Mouse (Mus musculus) neural tube, embryonic 13.5 days (tissue): ENCODE measurements around the gene Arhgef3. TPM values are rescaled to one million over a fixed set of nuclear protein-coding genes. Genes with fewer than 3 reads are reported as not detected.
"Not testable (repeated sequence)": the region's sequence is repeated elsewhere in the genome, so short reads cannot be mapped to it uniquely, and the experiment has no call there.

Experiments
- ATAC-seq: fragments of 200-750 bp; cut with Nextera tagmentation; 2 replicates; pipeline ENCODE4 v1.8.0; 2017; ENCODE audit warnings: low read depth, mild to moderate bottlenecking, moderate TSS enrichment, moderate library complexity
- H3K27ac ChIP-seq: fragments of 300-500 bp; sonication (generic); replicated peaks from 2 replicates; pipeline ENCODE4 v1.5.1; 2015; ENCODE audit warnings: moderate library complexity, mild to moderate bottlenecking, inconsistent platforms
- H3K27me3 ChIP-seq: fragments of 300-500 bp; sonication (generic); 2 replicates; pipeline ENCODE4 v1.6.1; 2015; ENCODE audit warnings: mild to moderate bottlenecking, inconsistent platforms
- H3K36me3 ChIP-seq: fragments of 300-500 bp; sonication (generic); 2 replicates; pipeline ENCODE4 v1.6.1; 2015; ENCODE audit warnings: mild to moderate bottlenecking, inconsistent platforms
- H3K4me1 ChIP-seq: fragments of 300-500 bp; sonication (generic); replicated peaks from 2 replicates; pipeline ENCODE4 v1.6.1; 2015; ENCODE audit warnings: inconsistent platforms
- H3K4me2 ChIP-seq: fragments of 300-500 bp; sonication (generic); 2 replicates; pipeline ENCODE4 v1.6.1; 2015; ENCODE audit warnings: inconsistent platforms, mild to moderate bottlenecking, moderate library complexity
- H3K4me3 ChIP-seq: fragments of 300-500 bp; sonication (generic); 2 replicates; pipeline ENCODE4 v1.5.1; 2015; ENCODE audit warnings: mild to moderate bottlenecking, inconsistent platforms
- H3K9ac ChIP-seq: fragments of 300-500 bp; sonication (generic); 2 replicates; pipeline ENCODE4 v1.6.1; 2015; ENCODE audit warnings: moderate library complexity, mild to moderate bottlenecking, inconsistent platforms
- H3K9me3 ChIP-seq: fragments of 300-500 bp; sonication (generic); 2 replicates; pipeline ENCODE4 v1.6.1; 2016; ENCODE audit warnings: inconsistent platforms
- WGBS: fragments of 180-500 bp; shearing (Covaris S2); methylation state at CpG from one replicate; pipeline ENCODE4 v1.1.7; 2015; 5-methylcytosine and 5-hydroxymethylcytosine counted together
- polyA plus RNA-seq: library from polyadenylated mRNA; unstranded; fragments of >200 nt; fragmentation: Nextera tagmentation; extraction: Ambion mirVana; gene quantifications from 2 replicates; pipeline ENCODE4 v1.2.1, GENCODE M21; 2015

Gene Arhgef3
- polyA plus RNA-seq, 1 experiment from 2014 or later: 3.3 TPM

GRCm38 (mm10) chr14:27242253-27242652, 127.6 kb downstream of the Arhgef3 start:
- Histone ChIP-seq H3K4me1 (no peaks in the 10 kb centered on the region), H3K27ac (no peak overlapping the region), H3K4me3 (no peak overlapping the region), H3K9ac (no peak overlapping the region), H3K4me2 (no peak overlapping the region), H3K9me3 (no peaks in the 10 kb centered on the region), H3K27me3 (no peaks in the 10 kb centered on the region), H3K36me3 (no peaks in the 10 kb centered on the region)
- ATAC-seq: no peak
- WGBS: 92% methylated on average over 8 of the region's 8 CpGs

- WGBS: 91% methylated on average over 2 of the region's 2 CpGs
- Histone ChIP-seq H3K4me3 (no peak overlapping the region), H3K9ac (no peak overlapping the region), H3K27ac (no peak overlapping the region), H3K27me3 (no peaks in the 10 kb centered on the region), H3K4me2 (no peak overlapping the region), H3K9me3 (no peaks in the 10 kb centered on the region), H3K4me1 (no peaks in the 10 kb centered on the region), H3K36me3 (no peaks in the 10 kb centered on the region)
- no peak for ATAC-seq
These were observed 128.1 kb downstream of the Arhgef3 start for GRCm38 (mm10) chr14:27242769-27243168.

GRCm38 (mm10) chr14:27243585-27243984, 128.9 kb downstream of the Arhgef3 start:
- Histone ChIP-seq H3K9me3 (no peaks in the 10 kb centered on the region), H3K4me3 (no peak overlapping the region), H3K27me3 (no peaks in the 10 kb centered on the region), H3K9ac (no peak overlapping the region), H3K27ac (no peak overlapping the region), H3K4me1 (no peaks in the 10 kb centered on the region), H3K36me3 (no peaks in the 10 kb centered on the region), H3K4me2 (no peak overlapping the region)
- no peak for ATAC-seq
- WGBS: 88% methylated on average over 5 of the region's 5 CpGs

- Histone ChIP-seq H3K4me3 (no peak overlapping the region), H3K4me2 (no peak overlapping the region), H3K4me1 (no peaks in the 10 kb centered on the region), H3K27ac (no peak overlapping the region), H3K9me3 (no peaks in the 10 kb centered on the region), H3K36me3 (no peaks in the 10 kb centered on the region), H3K27me3 (no peaks in the 10 kb centered on the region), H3K9ac (no peak overlapping the region)
- no peak for ATAC-seq
- 75% methylated on average over 3 of the region's 3 CpGs for WGBS
These were observed 130.2 kb downstream of the Arhgef3 start for GRCm38 (mm10) chr14:27244898-27245297.

GRCm38 (mm10) chr14:27246424-27246823, 131.7 kb downstream of the Arhgef3 start:
- no peak for ATAC-seq
- Histone ChIP-seq H3K27ac (no peak overlapping the region), H3K4me3 (no peak overlapping the region), H3K27me3 (no peaks in the 10 kb centered on the region), H3K9ac (no peak overlapping the region), H3K4me2 (no peak overlapping the region), H3K4me1 (no peaks in the 10 kb centered on the region), H3K36me3 (no peaks in the 10 kb centered on the region), H3K9me3 (no peaks in the 10 kb centered on the region)
- 92% methylated on average over 5 of the region's 5 CpGs for WGBS

- not testable (repeated sequence) for H3K4me2 ChIP-seq, ATAC-seq, H3K27ac ChIP-seq, H3K4me3 ChIP-seq, H3K4me1 ChIP-seq, H3K36me3 ChIP-seq, H3K27me3 ChIP-seq, H3K9me3 ChIP-seq, H3K9ac ChIP-seq
- 90% methylated on average over 10 of the region's 10 CpGs for WGBS
These were observed 132.2 kb downstream of the Arhgef3 start for GRCm38 (mm10) chr14:27246948-27247347.

- no peaks in the 10 kb centered on the region for H3K27me3 ChIP-seq
- 91% methylated on average over 1 of the region's 1 CpGs for WGBS
- H3K4me3 ChIP-seq: no peak overlapping the region
- no peaks in the 10 kb centered on the region for H3K9me3 ChIP-seq
- H3K4me1 ChIP-seq: no peaks in the 10 kb centered on the region
- no peaks in the 10 kb centered on the region for H3K36me3 ChIP-seq
- H3K9ac ChIP-seq: no peak overlapping the region
- ATAC-seq: no peak
- H3K27ac ChIP-seq: no peak overlapping the region
- H3K4me2 ChIP-seq: no peak overlapping the region
These were observed 134.4 kb downstream of the Arhgef3 start for GRCm38 (mm10) chr14:27249121-27249520.

- no peaks in the 10 kb centered on the region for H3K27me3 ChIP-seq
- no peak overlapping the region for H3K9ac ChIP-seq
- no peaks in the 10 kb centered on the region for H3K36me3 ChIP-seq
- H3K9me3 ChIP-seq: no peaks in the 10 kb centered on the region
- H3K4me2 ChIP-seq: no peak overlapping the region
- no peak overlapping the region for H3K4me3 ChIP-seq
- H3K27ac ChIP-seq: no peak overlapping the region
- 81% methylated on average over 7 of the region's 7 CpGs for WGBS
- no peaks in the 10 kb centered on the region for H3K4me1 ChIP-seq
- no peak for ATAC-seq
These were observed 135.6 kb downstream of the Arhgef3 start for GRCm38 (mm10) chr14:27250281-27250789.

GRCm38 (mm10) chr14:27253391-27253790, 138.7 kb downstream of the Arhgef3 start:
- WGBS: 87% methylated on average over 5 of the region's 5 CpGs
- Histone ChIP-seq H3K4me1 (no peaks in the 10 kb centered on the region), H3K9me3 (no peaks in the 10 kb centered on the region), H3K4me2 (no peak overlapping the region), H3K27me3 (no peaks in the 10 kb centered on the region), H3K9ac (no peak overlapping the region), H3K4me3 (no peak overlapping the region), H3K36me3 (no peaks in the 10 kb centered on the region), H3K27ac (no peak overlapping the region)
- ATAC-seq: no peak

GRCm38 (mm10) chr14:27262349-27262748, 147.7 kb downstream of the Arhgef3 start:
- Histone ChIP-seq H3K36me3 (no peaks in the 10 kb centered on the region), H3K4me2 (no peak overlapping the region), H3K27ac (no peak overlapping the region), H3K9me3 (no peaks in the 10 kb centered on the region), H3K27me3 (no peaks in the 10 kb centered on the region), H3K9ac (no peak overlapping the region), H3K4me3 (no peak overlapping the region), H3K4me1 (no peaks in the 10 kb centered on the region)
- 76% methylated on average over 6 of the region's 6 CpGs for WGBS
- ATAC-seq: no peak

GRCm38 (mm10) chr14:27266601-27267000, 151.9 kb downstream of the Arhgef3 start:
- no peak overlapping the region for H3K27ac ChIP-seq

GRCm38 (mm10) chr14:27268137-27268536, 153.4 kb downstream of the Arhgef3 start:
- Histone ChIP-seq H3K4me1 (peaks cover 12% of the 10 kb centered on the region), H3K27me3 (no peaks in the 10 kb centered on the region), H3K4me3 (no peak overlapping the region), H3K4me2 (no peak overlapping the region), H3K27ac (no peak overlapping the region), H3K9ac (no peak overlapping the region), H3K9me3 (no peaks in the 10 kb centered on the region), H3K36me3 (no peaks in the 10 kb centered on the region)
- ATAC-seq: no peak
- 71% methylated on average over 5 of the region's 5 CpGs for WGBS

More at GRCm38 (mm10) chr14:27266601-27267000, 151.9 kb downstream of the Arhgef3 start:
- Histone ChIP-seq H3K9ac (no peak overlapping the region), H3K36me3 (no peaks in the 10 kb centered on the region), H3K4me2 (no peak overlapping the region), H3K4me1 (no peaks in the 10 kb centered on the region), H3K27me3 (no peaks in the 10 kb centered on the region), H3K4me3 (no peak overlapping the region), H3K9me3 (no peaks in the 10 kb centered on the region)
- ATAC-seq: no peak
- 40% methylated on average over 1 of the region's 1 CpGs for WGBS

GRCm38 (mm10) chr14:27268986-27269700, 154.4 kb downstream of the Arhgef3 start:
- H3K9ac ChIP-seq: no peak overlapping the region
- H3K4me2 ChIP-seq: no peak overlapping the region
- H3K27ac ChIP-seq: no peak overlapping the region
- H3K27me3 ChIP-seq: no peaks in the 10 kb centered on the region
- peaks cover 12% of the 10 kb centered on the region for H3K4me1 ChIP-seq
- no peaks in the 10 kb centered on the region for H3K9me3 ChIP-seq
- H3K4me3 ChIP-seq: no peak overlapping the region
- 86% methylated on average over 16 of the region's 16 CpGs for WGBS
- H3K36me3 ChIP-seq: no peaks in the 10 kb centered on the region
- no peak for ATAC-seq
